Comparison of ENCODE assay signal across 15 mouse cellular contexts in genomic region chr9:58067546-58067945, GRCm38 (mm10). TPM values are rescaled to one million over a fixed set of nuclear protein-coding genes. Genes with fewer than 3 reads are reported as not detected.
DNase-seq lines count a peak whose midpoint lies in the region; ATAC-seq and TF ChIP-seq lines count a peak whose summit lies in the region.
"Had no signal": no experiment of that assay in that cellular context is flagged by ENCODE, and none has a peak within 500 bp of the region (broad histone marks: within the 10 kb centered on the region; RNA-seq: fewer than 3 reads in every experiment).

No protein-coding gene starts in this region.

- H3K4me2 ChIP-seq in forebrain, embryonic 12.5 days, result no peak overlapping the region
- H3K4me2 ChIP-seq: liver, embryonic 12.5 days had no signal

- TF ChIP-seq POLR2A in cerebellum, adult 2 months (IDR thresholded peaks at IDR 0.05; ENCODE audit: borderline replicate concordance, insufficient read depth, low read length), result no peak

- H3K27me3 ChIP-seq in forebrain, embryonic 10.5 days (ENCODE audit: poor library complexity, severe bottlenecking), result peaks cover 22% of the 10 kb centered on the region
- H3K27me3 ChIP-seq in forebrain, embryonic 12.5 days, result peaks cover 4% of the 10 kb centered on the region; the same call in 1 of the 2 replicates
- no peaks in the 10 kb centered on the region for H3K27me3 ChIP-seq in cerebellum, adult 2 months (ENCODE audit: control insufficient read depth, insufficient read depth, low read length)

- intact Hi-C loops in left cerebral cortex, adult 2 months (cut with DNase I), result loop anchor here (1.0 to 2.0 kb wide), 2 partner anchors 43 to 132 kb away; no protein-coding TSS in a partner anchor

- peak overlapping the region; percentile 66 for H3K27ac ChIP-seq in forebrain, embryonic 10.5 days
- H3K27ac ChIP-seq in forebrain, embryonic 12.5 days, result no peak overlapping the region
- H3K27ac ChIP-seq in layer of hippocampus, adult 2 months, result peak overlapping the region; percentile 90
- no peak overlapping the region for H3K27ac ChIP-seq in cerebellum, adult 2 months (ENCODE audit: insufficient read depth, low read length)
- peak overlapping the region; percentile 85 for H3K27ac ChIP-seq in left cerebral cortex, adult 2 months
- H3K27ac ChIP-seq: liver, embryonic 12.5 days had no signal

- H3K9me3 ChIP-seq in forebrain, embryonic 10.5 days, result no peaks in the 10 kb centered on the region
- no peaks in the 10 kb centered on the region for H3K9me3 ChIP-seq in forebrain, embryonic 12.5 days
- H3K9me3 ChIP-seq: liver, embryonic 12.5 days had no signal

- H3K9ac ChIP-seq in forebrain, embryonic 12.5 days, result no peak overlapping the region
- H3K9ac ChIP-seq: liver, embryonic 12.5 days had no signal

- H3K4me3 ChIP-seq in forebrain, embryonic 10.5 days, result no peak overlapping the region
- no peak overlapping the region for H3K4me3 ChIP-seq in forebrain, embryonic 12.5 days (replicated peaks)
- no peak overlapping the region for H3K4me3 ChIP-seq in layer of hippocampus, adult 2 months
- no peak overlapping the region for H3K4me3 ChIP-seq in cerebellum, adult 2 months (replicated peaks; ENCODE audit: insufficient read depth, low read depth, low read length)
- no peak overlapping the region for H3K4me3 ChIP-seq in left cerebral cortex, adult 2 months
- H3K4me3 ChIP-seq: erythroblast, embryonic 14.5 days; liver, embryonic 12.5 days had no signal

- H3K4me1 ChIP-seq in forebrain, embryonic 10.5 days, result peaks cover 68% of the 10 kb centered on the region
- peaks cover 69% of the 10 kb centered on the region for H3K4me1 ChIP-seq in forebrain, embryonic 12.5 days
- H3K4me1 ChIP-seq in cerebellum, adult 2 months (ENCODE audit: control insufficient read depth, insufficient read depth, low read length), result peaks cover 26% of the 10 kb centered on the region
- H3K4me1 ChIP-seq: liver, embryonic 12.5 days had no signal

- H3K36me3 ChIP-seq in forebrain, embryonic 10.5 days (replicated peaks), result no peaks in the 10 kb centered on the region
- H3K36me3 ChIP-seq in forebrain, embryonic 12.5 days (replicated peaks), result no peaks in the 10 kb centered on the region
- H3K36me3 ChIP-seq: liver, embryonic 12.5 days had no signal

- no peak for DNase-seq in forebrain, embryonic 10.5 days (ENCODE audit: extremely low spot score, low spot score)
- DNase-seq in layer of hippocampus, adult 2 months (ENCODE audit: low spot score in 2 of 2), result no peak
- DNase-seq in layer of hippocampus, adult 8-10 months (ENCODE audit: low spot score in 2 of 2), result no peak
- DNase-seq in cerebellum, adult 2 months, result peak; percentile 86 to 89
- DNase-seq in left cerebral cortex, adult 2 months (ENCODE audit: extremely low spot score in 1 of 2, low spot score in 2 of 2), result peak in 1 of 2 experiments; percentile 50
- no peak for DNase-seq in thymus, postnatal 25 days
- no peak for DNase-seq in kidney, adult 9 months
- DNase-seq: kidney, postnatal 10 days had no signal

- no peak for TF ChIP-seq CTCF in layer of hippocampus, adult 2 months (conservative IDR thresholded peaks at IDR 0.05)
- no peak for TF ChIP-seq CTCF in cerebellum, adult 2 months (IDR thresholded peaks at IDR 0.05; ENCODE audit: borderline replicate concordance, insufficient read depth, low read depth, low read length)
- no peak for TF ChIP-seq CTCF in left cerebral cortex, adult 2 months (IDR thresholded peaks at IDR 0.05)

- ATAC-seq in forebrain, embryonic 12.5 days (ENCODE audit: low FRiP score), result no peak
- ATAC-seq: inflammation-experienced regulatory T-cells, adult 6 months; liver, embryonic 12.5 days; lung, postnatal 0 days had no signal

- WGBS in forebrain, embryonic 10.5 days, result 80% methylated on average over 3 of the region's 3 CpGs
- WGBS in forebrain, embryonic 12.5 days, result 94% methylated on average over 3 of the region's 3 CpGs
- 13% methylated on average over 3 of the region's 3 CpGs for WGBS in cerebellum, adult 2 months

RNA-seq across cellular contexts. Expression of gene Stra6, which starts 4.0 kb away (rescaled TPM):
- polyA plus RNA-seq in forebrain, embryonic 10.5 days (2016; fragmentation: Nextera tagmentation; extraction: Ambion mirVana), result 33.0 and 37.1 TPM in 2 replicates
- 10.7 and 11.6 TPM in 2 replicates for polyA plus RNA-seq in forebrain, embryonic 12.5 days (2016; fragmentation: Nextera tagmentation; extraction: Ambion mirVana)
- total RNA-seq in layer of hippocampus, adult 2 months (2021), result 10 to 100 TPM; 17.1 to 17.7 TPM
- total RNA-seq in layer of hippocampus, adult 8-10 months (2022), result 10 to 100 TPM; 17.0 to 22.6 (median 18.2) TPM
- 2.8 and 3.9 TPM in 2 replicates for polyA plus RNA-seq in cerebellum, adult 2 months (2012; rRNA removed)
- 1 to 10 TPM; 8.0 to 8.5 TPM for total RNA-seq in left cerebral cortex, adult 2 months (2021)
- total RNA-seq: granulocyte monocyte progenitor cell, adult 5-6 weeks had no signal
- polyA plus RNA-seq: erythroblast, embryonic 14.5 days had no signal

RNA-seq across cellular contexts. Expression of gene Ccdc33, which starts 51.1 kb away (rescaled TPM):
- 0.36 and 0.90 TPM in 2 replicates for polyA plus RNA-seq in forebrain, embryonic 10.5 days (2016; fragmentation: Nextera tagmentation; extraction: Ambion mirVana)
- polyA plus RNA-seq in forebrain, embryonic 12.5 days (2016; fragmentation: Nextera tagmentation; extraction: Ambion mirVana), result 1.5 and 2.4 TPM in 2 replicates
- total RNA-seq in layer of hippocampus, adult 2 months (2021), result under 1 TPM; 0.29 to 0.49 TPM
- 1 to 10 TPM in 3 of 4 experiments, under 1 TPM in 1; 0.87 to 2.0 (median 1.3) TPM for total RNA-seq in layer of hippocampus, adult 8-10 months (2022)
- polyA plus RNA-seq in cerebellum, adult 2 months (2012; rRNA removed), result 0.59 and 1.1 TPM in 2 replicates
- total RNA-seq in left cerebral cortex, adult 2 months (2021), result 1 to 10 TPM in 1 of 2 experiments, under 1 TPM in 1; 0.86 to 1.3 TPM
- total RNA-seq: granulocyte monocyte progenitor cell, adult 5-6 weeks had no signal
- polyA plus RNA-seq: erythroblast, embryonic 14.5 days; heart, postnatal 0 days; inflammation-experienced regulatory T-cells, adult 6 months; liver, embryonic 12.5 days had no signal

Comparison
In these comparisons a context has a peak if more than half of its experiments do, and no peak if none do; other contexts are left out.
1. H3K27ac ChIP-seq: peak in forebrain, embryonic 10.5 days (single experiment), layer of hippocampus, adult 2 months (single experiment) and left cerebral cortex, adult 2 months (single experiment); none in forebrain, embryonic 12.5 days (single experiment) and cerebellum, adult 2 months (single experiment).
2. DNase-seq: peak in cerebellum, adult 2 months (2 of 2); none in forebrain, embryonic 10.5 days (single experiment), layer of hippocampus, adult 2 months (0 of 2), layer of hippocampus, adult 8-10 months (0 of 2), thymus, postnatal 25 days (single experiment) and kidney, adult 9 months (single experiment).